Mouse (Mus musculus): ENCODE measurements around the gene Nfyc.

DNA sequence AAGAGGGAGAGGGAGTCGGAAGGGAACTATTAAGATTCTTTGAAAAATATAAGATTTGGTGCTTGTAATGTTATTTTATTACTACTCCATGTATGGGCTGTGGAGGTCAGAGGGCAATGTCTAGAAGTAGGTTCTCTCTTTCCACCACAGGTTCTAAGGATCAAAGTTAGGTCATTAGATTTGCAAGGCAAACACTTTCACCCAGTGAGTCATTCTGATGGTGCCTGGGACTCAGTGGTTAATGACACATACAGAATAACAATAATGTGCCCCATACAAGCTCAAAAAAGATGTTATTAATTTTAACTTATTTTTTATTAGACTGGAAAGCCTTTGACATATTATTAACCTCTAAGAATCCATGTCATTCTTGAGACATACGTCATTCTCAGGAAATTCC, 11.5 kb downstream of the Nfyc start:
- TF ChIP-seq CTCF (IDR thresholded peaks at IDR 0.05; ENCODE audit: low read depth, low read length) (no peak), POLR2A (IDR thresholded peaks at IDR 0.05; ENCODE audit: borderline replicate concordance, low read depth, low read length) (no peak)
